Mouse (Mus musculus): Measurements from ENCODE around the gene Mapk1ip1. TPM values are rescaled to one million over a fixed set of nuclear protein-coding genes. Genes with fewer than 3 reads are reported as not detected.

Mapk1ip1 gene
- polyA plus RNA-seq, 1 experiment from 2014 or later = 11.6 TPM

DNA sequence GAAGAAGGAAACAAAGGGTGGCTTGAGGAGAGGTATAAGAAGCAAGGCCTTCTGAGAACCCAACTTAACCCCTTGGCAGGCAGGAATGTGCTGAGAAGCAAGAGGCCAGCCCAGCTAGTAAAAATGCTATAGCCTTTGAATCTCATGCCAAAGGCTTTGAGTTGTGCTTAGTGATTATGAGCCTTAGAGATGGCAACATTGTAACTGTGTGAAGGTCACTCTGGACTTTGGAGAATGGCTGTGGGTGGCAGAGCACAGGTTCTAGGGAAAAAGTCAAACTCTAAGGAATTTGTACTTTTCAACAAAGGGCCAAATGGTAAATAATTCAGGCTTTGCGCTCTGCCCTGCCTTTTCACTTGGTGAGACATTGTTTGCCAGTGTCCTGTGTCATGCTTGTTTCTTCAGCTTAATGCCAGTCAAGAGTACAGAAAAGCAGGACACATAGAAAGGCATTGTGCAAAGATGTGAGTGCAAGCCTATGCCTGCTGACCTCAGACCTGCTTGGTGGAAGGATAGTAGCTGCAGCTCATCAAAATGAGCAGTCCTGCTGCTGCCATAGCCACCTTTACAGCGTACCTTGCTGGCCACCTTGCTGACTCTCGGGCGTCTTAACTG, 7.5 kb upstream of the Mapk1ip1 start:
- Histone ChIP-seq H3K27me3 (no peaks in the 10 kb centered on the region), H3K9me3 (no peaks in the 10 kb centered on the region), H3K27ac (no peak overlapping the region), H3K9ac (replicated peaks) (no peak overlapping the region), H3K36me3 (peaks cover 69% of the 10 kb centered on the region), H3K4me1 (replicated peaks) (peaks cover 1% of the 10 kb centered on the region; the same call in 1 of the 2 replicates), H3K4me3 (replicated peaks) (no peak overlapping the region), H3K4me2 (no peak overlapping the region)
- 95% methylated on average over 4 of the region's 4 CpGs for WGBS
- no peak for ATAC-seq (ENCODE audit: insufficient number of reproducible peaks, insufficient read depth, low FRiP score, low TSS enrichment, low read depth)

GRCm38 (mm10) chr7:138850083-138850482, 4.0 kb upstream of the Mapk1ip1 start:
- H3K9me3 ChIP-seq = no peaks in the 10 kb centered on the region
- H3K27ac ChIP-seq = no peak overlapping the region
- no peak for ATAC-seq (ENCODE audit: insufficient number of reproducible peaks, insufficient read depth, low FRiP score, low TSS enrichment, low read depth)
- H3K27me3 ChIP-seq = no peaks in the 10 kb centered on the region
- H3K9ac ChIP-seq (replicated peaks) = no peak overlapping the region
- peaks cover 21% of the 10 kb centered on the region for H3K4me1 ChIP-seq (replicated peaks)
- no peak overlapping the region for H3K4me2 ChIP-seq
- no peak overlapping the region for H3K4me3 ChIP-seq (replicated peaks)
- peaks cover 57% of the 10 kb centered on the region for H3K36me3 ChIP-seq

- H3K9me3 ChIP-seq = no peaks in the 10 kb centered on the region
- WGBS = 77% methylated on average over 7 of the region's 7 CpGs
- no peak for ATAC-seq (ENCODE audit: insufficient number of reproducible peaks, insufficient read depth, low FRiP score, low TSS enrichment, low read depth)
- peak overlapping the region; percentile 95; the same call in 1 of the 2 replicates for H3K9ac ChIP-seq (replicated peaks)
- no peaks in the 10 kb centered on the region for H3K27me3 ChIP-seq
- peak overlapping the region; percentile 87 for H3K4me2 ChIP-seq
- no peak overlapping the region for H3K27ac ChIP-seq
- peaks cover 41% of the 10 kb centered on the region for H3K36me3 ChIP-seq
- peaks cover 30% of the 10 kb centered on the region for H3K4me1 ChIP-seq (replicated peaks)
- peak overlapping the region; percentile 100; the same call in 1 of the 2 replicates for H3K4me3 ChIP-seq (replicated peaks)
These were observed 2.2 kb upstream of the Mapk1ip1 start for GRCm38 (mm10) chr7:138848028-138848920.

DNA sequence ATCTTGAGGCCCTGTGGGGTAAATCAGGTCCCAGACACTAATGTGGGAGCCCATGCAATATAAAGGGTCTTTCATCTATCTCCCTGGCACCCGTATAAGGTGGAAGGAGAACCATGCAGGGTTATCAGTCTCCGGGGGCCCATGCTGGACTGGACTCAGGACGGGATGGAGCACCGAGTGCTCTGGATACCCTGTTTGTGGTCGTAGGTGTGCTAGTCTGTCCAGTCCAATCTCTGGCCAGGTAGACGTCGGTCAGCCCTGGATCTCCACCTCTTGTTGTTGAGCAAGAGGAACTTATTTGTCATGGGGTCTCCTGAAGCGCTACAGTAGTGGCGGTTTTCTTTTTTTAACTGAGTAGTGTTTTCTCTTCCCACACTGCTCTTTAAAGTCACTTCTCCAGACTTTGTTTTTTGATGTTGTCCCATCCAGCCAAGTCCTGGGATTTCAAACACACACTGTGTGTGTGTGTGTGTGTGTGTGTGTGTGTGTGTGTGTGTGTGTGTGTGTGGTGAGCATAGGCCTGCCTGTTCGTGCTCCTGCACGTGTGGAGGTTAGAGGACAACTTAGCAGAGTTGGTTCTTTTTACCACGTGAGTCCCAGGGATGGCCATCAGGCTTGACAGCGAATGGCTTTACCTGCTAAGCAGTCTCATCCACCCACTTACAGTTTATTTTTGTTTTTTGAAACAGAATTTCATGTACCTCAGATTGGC, 1.4 kb upstream of the Mapk1ip1 start:
- H3K9me3 ChIP-seq = no peaks in the 10 kb centered on the region
- H3K36me3 ChIP-seq = peaks cover 33% of the 10 kb centered on the region
- no peak; the same call in 1 of the 2 replicates for ATAC-seq (ENCODE audit: insufficient number of reproducible peaks, insufficient read depth, low FRiP score, low TSS enrichment, low read depth)
- H3K4me2 ChIP-seq = peak overlapping the region; percentile 87
- no peak overlapping the region for H3K27ac ChIP-seq
- peaks cover 30% of the 10 kb centered on the region for H3K4me1 ChIP-seq (replicated peaks)
- H3K9ac ChIP-seq (replicated peaks) = peak overlapping the region; percentile 95
- H3K4me3 ChIP-seq (replicated peaks) = peak overlapping the region; percentile 100
- H3K27me3 ChIP-seq = no peaks in the 10 kb centered on the region
- WGBS = 56% methylated on average over 13 of the region's 13 CpGs

DNA sequence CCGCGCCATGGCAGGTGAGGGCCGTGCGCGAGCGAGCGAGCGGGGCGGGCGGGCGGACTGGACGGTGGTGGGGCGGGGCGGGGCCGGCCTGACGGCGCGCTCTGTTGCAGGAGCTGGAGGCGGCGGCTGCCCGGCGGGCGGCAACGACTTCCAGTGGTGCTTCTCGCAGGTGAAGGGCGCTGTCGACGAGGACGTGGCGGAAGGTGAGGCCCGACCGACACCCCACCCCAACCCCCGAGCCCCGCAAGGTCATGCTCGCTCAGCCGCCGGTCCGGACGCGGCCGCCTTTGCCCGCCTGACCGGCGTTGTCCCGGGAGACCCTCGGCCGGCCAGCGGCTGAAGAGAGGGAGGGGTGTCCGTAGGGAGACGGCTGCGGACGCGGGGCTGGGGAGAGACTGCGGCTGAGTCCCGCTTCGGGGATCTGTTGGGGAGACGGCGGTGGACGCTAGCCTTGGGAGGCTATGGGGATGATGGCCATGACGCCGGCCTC, 474 bp upstream of the Mapk1ip1 start:
- peak; percentile 32; the same call in 1 of the 2 replicates for ATAC-seq (ENCODE audit: insufficient number of reproducible peaks, insufficient read depth, low FRiP score, low TSS enrichment, low read depth)
- Histone ChIP-seq H3K9ac (replicated peaks) (peak overlapping the region; percentile 95), H3K9me3 (no peaks in the 10 kb centered on the region), H3K4me2 (peak overlapping the region; percentile 87), H3K4me3 (replicated peaks) (peak overlapping the region; percentile 100), H3K27ac (peak overlapping the region; percentile 93), H3K4me1 (replicated peaks) (peaks cover 30% of the 10 kb centered on the region), H3K27me3 (no peaks in the 10 kb centered on the region), H3K36me3 (peaks cover 24% of the 10 kb centered on the region)
- under 1% methylated on average over 48 of the region's 61 CpGs for WGBS

DNA sequence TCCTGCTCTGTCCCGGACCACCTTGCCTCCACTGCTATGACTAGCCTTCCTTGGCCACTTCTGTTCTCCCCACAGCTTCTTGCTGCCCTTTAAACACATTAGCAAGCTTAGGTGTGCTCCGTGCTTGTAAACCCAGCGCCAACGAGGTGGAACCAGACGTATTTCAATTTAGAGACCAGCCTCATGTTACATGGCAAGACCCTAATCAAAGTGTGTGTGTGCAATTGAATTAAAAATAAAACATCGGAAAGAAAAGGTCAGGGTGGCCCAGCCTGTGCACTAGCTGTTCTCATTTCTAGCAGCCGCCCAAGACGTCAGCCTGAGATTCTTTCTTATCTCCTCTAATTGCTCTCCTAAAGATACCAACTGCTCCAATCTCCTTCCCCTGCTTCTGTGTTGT, 962 bp downstream of the Mapk1ip1 start:
- WGBS = 33% methylated on average over 8 of the region's 8 CpGs
- peak overlapping the region; percentile 100 for H3K4me3 ChIP-seq (replicated peaks)
- H3K4me1 ChIP-seq (replicated peaks) = peaks cover 34% of the 10 kb centered on the region
- H3K27ac ChIP-seq = no peak overlapping the region
- H3K36me3 ChIP-seq = peaks cover 16% of the 10 kb centered on the region; the same call in 1 of the 2 replicates
- H3K9ac ChIP-seq (replicated peaks) = peak overlapping the region; percentile 95
- H3K27me3 ChIP-seq = no peaks in the 10 kb centered on the region
- no peaks in the 10 kb centered on the region for H3K9me3 ChIP-seq
- ATAC-seq (ENCODE audit: insufficient number of reproducible peaks, insufficient read depth, low FRiP score, low TSS enrichment, low read depth) = no peak
- H3K4me2 ChIP-seq = peak overlapping the region; percentile 87

DNA sequence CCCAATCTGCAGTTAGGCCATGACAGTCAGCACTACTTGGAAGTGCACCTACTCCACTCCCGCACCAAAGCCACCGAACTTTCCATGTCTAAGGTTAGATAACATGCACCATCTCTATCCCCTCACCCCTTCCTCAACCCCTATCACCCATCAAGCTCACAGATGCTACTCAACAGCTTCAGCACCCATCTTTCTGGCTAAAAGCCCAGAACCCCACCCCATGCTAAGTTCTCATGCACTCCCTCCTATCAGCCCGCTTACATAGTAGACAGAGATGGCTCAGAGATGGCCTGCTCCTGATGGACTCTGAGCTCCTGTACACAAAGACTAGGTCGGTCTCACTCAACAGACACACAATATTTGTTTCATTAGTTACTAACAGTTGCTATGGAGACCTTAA, 2.7 kb downstream of the Mapk1ip1 start:
- H3K27me3 ChIP-seq = no peaks in the 10 kb centered on the region
- no peak overlapping the region for H3K4me2 ChIP-seq
- WGBS = 92% methylated on average over 4 of the region's 4 CpGs
- H3K36me3 ChIP-seq = peaks cover 5% of the 10 kb centered on the region; the same call in 1 of the 2 replicates
- no peak overlapping the region for H3K27ac ChIP-seq
- H3K9ac ChIP-seq (replicated peaks) = no peak overlapping the region
- H3K9me3 ChIP-seq = no peaks in the 10 kb centered on the region
- no peak overlapping the region for H3K4me3 ChIP-seq (replicated peaks)
- H3K4me1 ChIP-seq (replicated peaks) = peaks cover 32% of the 10 kb centered on the region
- no peak for ATAC-seq (ENCODE audit: insufficient number of reproducible peaks, insufficient read depth, low FRiP score, low TSS enrichment, low read depth)

DNA sequence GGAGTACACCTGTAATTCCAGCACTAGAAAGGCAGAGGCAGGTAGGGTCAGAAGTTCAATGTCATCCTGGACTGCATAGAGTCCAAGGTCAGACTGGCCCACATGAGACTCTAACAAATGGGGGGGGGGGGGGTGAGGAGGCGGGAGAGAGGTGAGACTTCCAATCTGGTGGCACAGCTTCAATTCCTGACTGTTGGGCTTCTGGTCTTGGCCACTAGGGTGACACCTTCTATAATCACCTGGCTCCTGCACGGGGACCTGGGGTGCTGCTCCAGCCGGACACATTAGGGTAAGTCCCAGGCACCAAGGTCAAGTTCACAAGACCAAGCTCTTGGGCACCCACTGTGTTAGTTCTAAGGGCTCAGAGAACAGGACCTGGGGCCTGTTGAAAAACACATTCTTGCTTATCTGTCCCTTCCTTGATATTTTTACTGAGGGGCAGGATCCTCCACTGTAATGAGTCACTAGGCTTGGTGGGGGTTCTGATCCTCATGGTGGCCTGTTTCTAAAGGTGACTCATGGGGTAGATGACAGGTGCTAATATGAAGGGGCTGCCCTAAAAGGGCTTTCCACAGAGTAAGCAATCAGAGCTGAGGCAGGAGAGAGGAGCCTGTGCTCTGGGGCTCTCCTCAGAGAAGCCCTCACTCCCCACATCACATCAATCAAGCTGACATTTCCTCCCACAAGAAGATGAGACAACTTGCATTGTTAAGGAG, 4.5 kb downstream of the Mapk1ip1 start:
- ATAC-seq (ENCODE audit: insufficient number of reproducible peaks, insufficient read depth, low FRiP score, low TSS enrichment, low read depth) = no peak
- Histone ChIP-seq H3K9ac (replicated peaks) (no peak overlapping the region), H3K4me1 (replicated peaks) (peaks cover 17% of the 10 kb centered on the region), H3K4me3 (replicated peaks) (no peak overlapping the region), H3K36me3 (peaks cover 2% of the 10 kb centered on the region), H3K27ac (no peak overlapping the region), H3K27me3 (no peaks in the 10 kb centered on the region), H3K4me2 (no peak overlapping the region), H3K9me3 (no peaks in the 10 kb centered on the region)
- WGBS = 86% methylated on average over 2 of the region's 3 CpGs

DNA sequence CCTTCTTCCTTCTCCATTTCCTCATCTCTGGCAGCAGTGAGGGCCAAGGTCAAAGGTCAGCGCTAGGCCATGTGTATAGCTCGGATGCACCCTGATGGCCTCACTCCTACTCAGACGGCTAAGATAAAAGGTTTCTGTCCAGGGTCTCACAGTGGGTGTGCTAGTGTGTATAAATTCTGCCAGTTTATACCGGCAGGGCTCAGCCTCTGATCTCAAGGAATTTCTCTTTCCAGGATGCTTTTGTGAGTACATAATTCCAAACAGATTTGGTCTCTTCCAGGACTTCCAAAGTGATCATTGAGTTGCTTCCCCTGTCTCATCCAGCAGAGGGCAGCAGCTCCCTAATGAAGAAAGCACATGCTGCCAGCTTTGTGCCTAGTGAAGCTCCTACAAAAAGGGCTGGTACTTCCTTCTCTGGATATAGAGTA, 5.5 kb downstream of the Mapk1ip1 start:
- H3K4me1 ChIP-seq (replicated peaks) = peaks cover 17% of the 10 kb centered on the region
- H3K9me3 ChIP-seq = no peaks in the 10 kb centered on the region
- peaks cover 12% of the 10 kb centered on the region for H3K36me3 ChIP-seq
- no peak overlapping the region for H3K9ac ChIP-seq (replicated peaks)
- peak overlapping the region; percentile 64; the same call in 1 of the 2 replicates for H3K27ac ChIP-seq
- ATAC-seq (ENCODE audit: insufficient number of reproducible peaks, insufficient read depth, low FRiP score, low TSS enrichment, low read depth) = peak; percentile 32; the same call in 1 of the 2 replicates
- H3K27me3 ChIP-seq = no peaks in the 10 kb centered on the region
- H3K4me3 ChIP-seq (replicated peaks) = no peak overlapping the region
- WGBS = 14% methylated on average over 4 of the region's 4 CpGs
- no peak overlapping the region for H3K4me2 ChIP-seq

DNA sequence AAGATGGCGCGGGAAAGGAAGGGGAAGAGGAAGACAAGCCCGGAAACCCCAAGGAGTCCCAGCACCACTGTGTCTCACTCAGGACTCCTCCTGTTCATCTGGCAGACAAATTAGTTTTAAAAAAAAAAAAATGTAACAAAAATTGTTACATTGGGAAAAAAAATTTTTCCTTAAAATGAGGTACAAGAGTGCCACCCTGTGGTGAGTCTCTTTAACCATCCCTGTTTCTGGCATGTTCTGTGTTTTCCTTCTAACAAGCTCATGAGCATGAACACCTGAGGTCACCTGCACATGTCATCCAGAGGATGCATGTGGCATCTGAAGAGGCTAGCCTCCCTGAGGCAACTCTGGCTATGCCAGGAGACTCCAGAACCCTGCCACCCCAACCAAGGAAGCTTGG, 11.0 kb downstream of the Mapk1ip1 start:
- H3K27ac ChIP-seq = no peak overlapping the region
- no peak overlapping the region for H3K9ac ChIP-seq (replicated peaks)
- WGBS = 89% methylated on average over 3 of the region's 3 CpGs
- no peak overlapping the region for H3K4me3 ChIP-seq (replicated peaks)
- no peak for ATAC-seq (ENCODE audit: insufficient number of reproducible peaks, insufficient read depth, low FRiP score, low TSS enrichment, low read depth)
- no peaks in the 10 kb centered on the region for H3K4me1 ChIP-seq (replicated peaks)
- no peaks in the 10 kb centered on the region for H3K9me3 ChIP-seq
- no peak overlapping the region for H3K4me2 ChIP-seq
- H3K27me3 ChIP-seq = no peaks in the 10 kb centered on the region
- H3K36me3 ChIP-seq = peaks cover 17% of the 10 kb centered on the region
